Mouse (Mus musculus): Measurements from ENCODE around the gene Hsf4. TPM values are rescaled to one million over a fixed set of nuclear protein-coding genes. Genes with fewer than 3 reads are reported as not detected.
"Not testable (repeated sequence)": the region's sequence is repeated elsewhere in the genome, so short reads cannot be mapped to it uniquely, and the experiment has no call there.

The Hsf4 gene
- total RNA-seq, 2 experiments from 2014 or later = 25.6 to 26.5 TPM

GRCm38 (mm10) chr8:105281821-105282220 is 12.2 kb downstream of the Hsf4 start:
- no peak for DNase-seq (ENCODE audit: low spot score in 2 of 2)

- no peak for DNase-seq (ENCODE audit: low spot score in 2 of 2)
Observed at GRCm38 (mm10) chr8:105282239-105282638, 12.6 kb downstream of the Hsf4 start.

GRCm38 (mm10) chr8:105283074-105283473 is 13.5 kb downstream of the Hsf4 start:
- DNase-seq (ENCODE audit: low spot score in 2 of 2) = no peak

- no peak for DNase-seq (ENCODE audit: low spot score in 2 of 2)
Observed at GRCm38 (mm10) chr8:105285514-105285913, 15.9 kb downstream of the Hsf4 start.

GRCm38 (mm10) chr8:105286907-105287306 is 17.3 kb downstream of the Hsf4 start:
- no peak for DNase-seq (ENCODE audit: low spot score in 2 of 2)

GRCm38 (mm10) chr8:105288231-105288630 is 18.6 kb downstream of the Hsf4 start:
- DNase-seq (ENCODE audit: low spot score in 2 of 2) = no peak

GRCm38 (mm10) chr8:105288958-105289732 is 19.5 kb downstream of the Hsf4 start:
- peak; percentile 93 to 94 for DNase-seq (ENCODE audit: low spot score in 2 of 2)

GRCm38 (mm10) chr8:105289805-105290460 is 20.3 kb downstream of the Hsf4 start, which contains the start of gene 4931428F04Rik:
TSS of gene 4931428F04Rik (minus strand) at chr8:105289864.
- peak; percentile 40 to 41 for DNase-seq (ENCODE audit: low spot score in 2 of 2)

- DNase-seq (ENCODE audit: low spot score in 2 of 2) = peak; percentile 77 to 90
Observed at GRCm38 (mm10) chr8:105290554-105291314, 21.1 kb downstream of the Hsf4 start.

- not testable (repeated sequence) for DNase-seq (ENCODE audit: low spot score in 2 of 2)
Observed at GRCm38 (mm10) chr8:105291364-105291763, 21.8 kb downstream of the Hsf4 start.

- not testable (repeated sequence) for DNase-seq (ENCODE audit: low spot score in 2 of 2)
Observed at GRCm38 (mm10) chr8:105291802-105292201, 22.2 kb downstream of the Hsf4 start.

GRCm38 (mm10) chr8:105292471-105292870 is 22.9 kb downstream of the Hsf4 start:
- no peak for DNase-seq (ENCODE audit: low spot score in 2 of 2)

GRCm38 (mm10) chr8:105293405-105293804 is 23.8 kb downstream of the Hsf4 start:
- no peak for DNase-seq (ENCODE audit: low spot score in 2 of 2)

- no peak for DNase-seq (ENCODE audit: low spot score in 2 of 2)
Observed at GRCm38 (mm10) chr8:105294776-105295175, 25.2 kb downstream of the Hsf4 start.

- DNase-seq (ENCODE audit: low spot score in 2 of 2) = no peak
Observed at GRCm38 (mm10) chr8:105295256-105295655, 25.7 kb downstream of the Hsf4 start.

- no peak for DNase-seq (ENCODE audit: low spot score in 2 of 2)
Observed at GRCm38 (mm10) chr8:105295895-105296573, 26.4 kb downstream of the Hsf4 start, which contains the start of gene Exoc3l. TSS of gene Exoc3l (minus strand) at chr8:105296101.

- peak; percentile 94 to 95 for DNase-seq (ENCODE audit: low spot score in 2 of 2)
Observed at GRCm38 (mm10) chr8:105297511-105298192, 28.1 kb downstream of the Hsf4 start, which contains the start of gene E2f4. TSS of gene E2f4 (plus strand) at chr8:105297663.

- no peak for DNase-seq (ENCODE audit: low spot score in 2 of 2)
Observed at GRCm38 (mm10) chr8:105298351-105299252, 29.0 kb downstream of the Hsf4 start.

GRCm38 (mm10) chr8:105299962-105300361 is 30.4 kb downstream of the Hsf4 start:
- no peak for DNase-seq (ENCODE audit: low spot score in 2 of 2)

Measured in left cerebral cortex, adult 18-20 months (tissue).